Mouse (Mus musculus) MEL (cell line): ENCODE measurements around the gene Olfr827. TPM values are rescaled to one million over a fixed set of nuclear protein-coding genes. Genes with fewer than 3 reads are reported as not detected.

ENCODE experiments used
- DNase-seq: peaks from one replicate; pipeline ENCODE4 v3.0.0; 2011; ENCODE audit warnings: low read depth, low spot score
- H3K27ac ChIP-seq: 2 replicates; pipeline ENCODE4 v1.5.1; 2012; ENCODE audit warnings: low read depth, mild to moderate bottlenecking, control low read depth, low read length, moderate library complexity; ENCODE audit not compliant: control insufficient read depth
- H3K27me3 ChIP-seq, 2 experiments: fragments of 150-350 bp in 1 of 2; sonication (generic) in 1 of 2; 2 replicates each; pipeline ENCODE4 v1.6.1; 2012; ENCODE audit warnings: low read length in 2 of 2, mild to moderate bottlenecking in 2 of 2, improper control_type of control experiment in 1 of 2, moderate library complexity in 1 of 2; ENCODE audit not compliant: insufficient read depth in 2 of 2, control insufficient read depth in 1 of 2
- H3K36me3 ChIP-seq, 2 experiments: 2 replicates each; pipeline ENCODE4 v1.6.1; 2012 to 2014; ENCODE audit warnings: low read length in 2 of 2, improper control_type of control experiment in 1 of 2, inconsistent platforms in 1 of 2, mild to moderate bottlenecking in 1 of 2; ENCODE audit not compliant: insufficient read depth in 2 of 2, control insufficient read depth in 1 of 2
- H3K4me1 ChIP-seq, 2 experiments: fragments of 150-350 bp in 1 of 2; sonication (generic) in 1 of 2; 2 replicates each; pipeline ENCODE4 v1.6.1; 2012; ENCODE audit warnings: low read length in 2 of 2, improper control_type of control experiment in 1 of 2, mild to moderate bottlenecking in 1 of 2; ENCODE audit not compliant: insufficient read depth in 2 of 2, control insufficient read depth in 1 of 2
- H3K4me3 ChIP-seq, 2 experiments: fragments of 150-350 bp in 1 of 2; sonication (generic) in 1 of 2; 2 replicates each; pipeline ENCODE4 v1.5.1; 2012; ENCODE audit warnings: low read depth in 2 of 2, low read length in 2 of 2, mild to moderate bottlenecking in 2 of 2, moderate library complexity in 2 of 2, control low read depth in 1 of 2, improper control_type of control experiment in 1 of 2; ENCODE audit not compliant: control insufficient read depth in 1 of 2, insufficient read depth in 1 of 2
- H3K79me2 ChIP-seq: 2 replicates; pipeline ENCODE4 v1.6.1; 2012; ENCODE audit warnings: mild to moderate bottlenecking, low read length, moderate library complexity; ENCODE audit not compliant: control insufficient read depth, poor library complexity, insufficient read depth
- H3K9ac ChIP-seq: 2 replicates; pipeline ENCODE4 v1.6.1; 2012; ENCODE audit warnings: low read depth, mild to moderate bottlenecking, control low read depth, low read length, moderate library complexity; ENCODE audit not compliant: control insufficient read depth, poor library complexity, severe bottlenecking
- H3K9me3 ChIP-seq: fragments of 150-350 bp; sonication (generic); replicated peaks from 2 replicates; pipeline ENCODE4 v1.6.1; 2012; ENCODE audit warnings: mild to moderate bottlenecking, low read length, improper control_type of control experiment, moderate library complexity; ENCODE audit not compliant: insufficient read depth
- CHD1 ChIP-seq: IDR thresholded peaks from 2 replicates; pipeline ENCODE4 v1.6.1; 2012; ENCODE audit warnings: low read depth, mild to moderate bottlenecking, inconsistent platforms, low read length, improper control_type of control experiment
- E2F4 ChIP-seq: IDR thresholded peaks from 2 replicates; pipeline ENCODE4 v1.6.1; 2011; ENCODE audit warnings: low read depth, low read length, improper control_type of control experiment, borderline replicate concordance
- ELF1 ChIP-seq: IDR thresholded peaks from 2 replicates; pipeline ENCODE4 v1.6.1; 2014; ENCODE audit warnings: low read depth, mild to moderate bottlenecking, inconsistent platforms, low read length, improper control_type of control experiment, moderate library complexity
- EP300 ChIP-seq, 2 experiments: IDR thresholded peaks; 2 replicates each; pipeline ENCODE4 v1.6.1; 2011; ENCODE audit warnings: improper control_type of control experiment in 2 of 2, low read length in 2 of 2, low read depth in 1 of 2, mild to moderate bottlenecking in 1 of 2
- ETS1 ChIP-seq: IDR thresholded peaks from 2 replicates; pipeline ENCODE4 v1.6.1; 2012; ENCODE audit warnings: low read depth, mild to moderate bottlenecking, inconsistent platforms, low read length, improper control_type of control experiment, moderate library complexity
- GATA1 ChIP-seq: IDR thresholded peaks from 2 replicates; pipeline ENCODE4 v1.6.1; 2011; ENCODE audit warnings: low read depth, low read length, improper control_type of control experiment
- JUND ChIP-seq: IDR thresholded peaks from 2 replicates; pipeline ENCODE4 v1.6.1; 2011; ENCODE audit warnings: low read depth, mild to moderate bottlenecking, improper control_type of control experiment, low read length
- MAX ChIP-seq: IDR thresholded peaks from 2 replicates; pipeline ENCODE4 v1.6.1; 2011; ENCODE audit warnings: low read length, improper control_type of control experiment
- MXI1 ChIP-seq: IDR thresholded peaks from 2 replicates; pipeline ENCODE4 v1.6.1; 2011; ENCODE audit warnings: mild to moderate bottlenecking, low read depth, low read length, improper control_type of control experiment
- MYB ChIP-seq: IDR thresholded peaks from 2 replicates; pipeline ENCODE4 v1.6.1; 2011; ENCODE audit warnings: mild to moderate bottlenecking, low read depth, low read length, improper control_type of control experiment
- RCOR1 ChIP-seq: IDR thresholded peaks from 2 replicates; pipeline ENCODE4 v1.6.1; 2012; ENCODE audit warnings: low read depth, mild to moderate bottlenecking, inconsistent platforms, low read length, improper control_type of control experiment
- SIN3A ChIP-seq: IDR thresholded peaks from 2 replicates; pipeline ENCODE4 v1.6.1; 2012; ENCODE audit warnings: low read length, improper control_type of control experiment, inconsistent platforms
- TAL1 ChIP-seq: IDR thresholded peaks from 2 replicates; pipeline ENCODE4 v1.6.1; 2012; ENCODE audit warnings: mild to moderate bottlenecking, inconsistent platforms, low read length, moderate library complexity, mixed read lengths
- TBP ChIP-seq: IDR thresholded peaks from 2 replicates; pipeline ENCODE4 v1.8.0; 2011; ENCODE audit warnings: low read depth, low read length, improper control_type of control experiment
- TCF12 ChIP-seq: IDR thresholded peaks from 2 replicates; pipeline ENCODE4 v1.6.1; 2014; ENCODE audit warnings: low read depth, mild to moderate bottlenecking, inconsistent platforms, low read length, improper control_type of control experiment, moderate library complexity
- USF1 ChIP-seq: IDR thresholded peaks from 2 replicates; pipeline ENCODE4 v1.6.1; 2014; ENCODE audit warnings: low read depth, mild to moderate bottlenecking, inconsistent platforms, low read length, improper control_type of control experiment, moderate library complexity
- polyA plus RNA-seq, 2 experiments: library from polyadenylated mRNA; stranded (reverse) in 1 of 2; unstranded in 1 of 2; fragments of >175 nt in 1 of 2; fragments of >200 nt in 1 of 2; gene quantifications; 2 replicates each; pipeline versions ENCODE4 v1.2.1 to v1.2.4; 2012; ENCODE audit warnings: low replicate concordance in 2 of 2, low read depth in 1 of 2; ENCODE audit not compliant: insufficient read length in 2 of 2, insufficient read depth in 1 of 2, missing spikeins in 1 of 2
- total RNA-seq: library from RNA; depleted of rRNA; stranded (reverse); fragments of 300-350 nt; gene quantifications from 2 replicates; pipeline ENCODE4 v1.2.3, GENCODE M21; 2012; rRNA removed

Olfr827 gene
- total and polyA plus RNA-seq, 3 experiments = not detected

DNA sequence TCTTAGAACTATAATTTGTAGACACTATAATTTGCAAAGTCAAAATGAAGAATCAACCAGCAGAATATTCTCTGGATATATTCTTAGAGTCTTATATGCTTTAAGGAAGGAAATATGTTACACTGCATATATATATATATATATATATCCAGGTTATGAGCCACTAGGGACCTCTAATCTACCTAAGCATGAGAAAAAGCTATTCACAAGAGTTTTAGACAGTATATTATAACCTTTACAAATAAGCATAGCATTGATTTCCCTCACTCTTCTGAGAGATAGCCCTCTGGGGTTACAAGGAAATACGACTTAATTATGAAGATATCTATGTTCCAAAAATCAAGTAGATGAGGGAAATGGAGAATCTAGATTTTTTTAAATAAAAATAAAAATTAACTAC lies 30.1 kb downstream of the Olfr827 start, which contains the start of gene Olfr826 (continued):
- no peak for TF ChIP-seq JUND
- TF ChIP-seq TBP = no peak
- TF ChIP-seq, all 39 proteins: peak for 0

- Histone ChIP-seq H3K9me3 (no peaks in the 10 kb centered on the region), H3K9ac (no peak within 1 kb of the TSS), H3K36me3 (peaks cover 0 to 5% of the 10 kb centered on the region in 2 experiments; a peak in 2 of 4 replicates), H3K27ac (no peak within 1 kb of the TSS), H3K4me3 (no peak within 1 kb of the TSS), H3K79me2 (no peaks in the 10 kb centered on the region), H3K4me1 (peaks cover 0 to 18% of the 10 kb centered on the region in 2 experiments; a peak in 2 of 4 replicates), H3K27me3 (no peaks in the 10 kb centered on the region)
- no peak for DNase-seq
- TF ChIP-seq USF1 = no peak
- no peak for TF ChIP-seq JUND
- TF ChIP-seq ELF1 = no peak
- no peak for TF ChIP-seq CHD1
- TF ChIP-seq EP300 (IDR thresholded peaks at IDR 0.05; ENCODE audit: low read depth in 1 of 2, low read length in 2 of 2) = no peak
- TF ChIP-seq MXI1 = no peak
- no peak for TF ChIP-seq MAX
These were observed 47.5 kb downstream of the Olfr827 start, which contains the start of gene Olfr825 for GRCm38 (mm10) chr10:130166666-130167065. Gene Olfr825, minus strand, starts transcription at chr10:130166766.

GRCm38 (mm10) chr10:130165196-130165595 lies 49.0 kb downstream of the Olfr827 start:
- no peaks in the 10 kb centered on the region for H3K9me3 ChIP-seq
- H3K79me2 ChIP-seq = no peaks in the 10 kb centered on the region
- peaks cover 0 to 5% of the 10 kb centered on the region in 2 experiments; a peak in 2 of 4 replicates for H3K36me3 ChIP-seq
- H3K4me3 ChIP-seq = no peak overlapping the region
- peak; percentile 56 for DNase-seq
- no peak overlapping the region for H3K9ac ChIP-seq
- H3K27ac ChIP-seq = no peak overlapping the region
- H3K27me3 ChIP-seq = no peaks in the 10 kb centered on the region
- peaks cover 0 to 18% of the 10 kb centered on the region in 2 experiments; a peak in 2 of 4 replicates for H3K4me1 ChIP-seq
- TF ChIP-seq GATA1 (peak; percentile 84), EP300 (IDR thresholded peaks at IDR 0.05; ENCODE audit: low read depth in 1 of 2, low read length in 2 of 2) (peak; percentile 91 to 94), MYB (peak; percentile 32; the same call in 1 of the 2 replicates), MAX (no peak), ETS1 (peak; percentile 60), SIN3A (peak; percentile 16; the same call in 1 of the 2 replicates), TAL1 (0 out of 2 replicates have a peak, but pooled peaks have one; percentile 9), RCOR1 (peak; percentile 63), E2F4 (no peak), TCF12 (peak; percentile 91)

Other genes starting within 250 kb of the Olfr827 start
- gene Olfr819, start 247.1 kb downstream of the Olfr827 start, total RNA-seq = not detected in 2 replicates
- gene Olfr819, start 247.1 kb downstream of the Olfr827 start, polyA plus RNA-seq = not detected
- not detected in 2 replicates for gene Olfr247, start 238.3 kb downstream of the Olfr827 start, total RNA-seq
- gene Olfr247, start 238.3 kb downstream of the Olfr827 start, polyA plus RNA-seq = not detected
- not detected in 2 replicates for gene Gm10310, start 229.3 kb downstream of the Olfr827 start, total RNA-seq
- not detected for gene Gm10310, start 229.3 kb downstream of the Olfr827 start, polyA plus RNA-seq
- gene Olfr820, start 201.8 kb downstream of the Olfr827 start, total RNA-seq = not detected in 2 replicates
- not detected for gene Olfr820, start 201.8 kb downstream of the Olfr827 start, polyA plus RNA-seq
- not detected in 2 replicates for gene Olfr821, start 184.1 kb downstream of the Olfr827 start, total RNA-seq
- not detected for gene Olfr821, start 184.1 kb downstream of the Olfr827 start, polyA plus RNA-seq
- gene Olfr822, start 143.2 kb downstream of the Olfr827 start, total RNA-seq = not detected in 2 replicates
- not detected for gene Olfr822, start 143.2 kb downstream of the Olfr827 start, polyA plus RNA-seq
- not detected in 2 replicates for gene Olfr823, start 99.0 kb downstream of the Olfr827 start, total RNA-seq
- gene Olfr823, start 99.0 kb downstream of the Olfr827 start, polyA plus RNA-seq = not detected
- gene Olfr824, start 84.4 kb downstream of the Olfr827 start, total RNA-seq = not detected in 2 replicates
- not detected for gene Olfr824, start 84.4 kb downstream of the Olfr827 start, polyA plus RNA-seq
- gene Olfr825, start 47.6 kb downstream of the Olfr827 start, total RNA-seq = not detected in 2 replicates
- not detected for gene Olfr825, start 47.6 kb downstream of the Olfr827 start, polyA plus RNA-seq
- gene Olfr826, start 30.2 kb downstream of the Olfr827 start, total RNA-seq = not detected in 2 replicates
- not detected for gene Olfr826, start 30.2 kb downstream of the Olfr827 start, polyA plus RNA-seq
- gene Neurod4, start 65.8 kb upstream of the Olfr827 start, total RNA-seq = not detected in 2 replicates
- not detected for gene Neurod4, start 65.8 kb upstream of the Olfr827 start, polyA plus RNA-seq
- gene Tespa1, start 108.5 kb upstream of the Olfr827 start, total RNA-seq = 2.7 and 7.8 TPM in 2 replicates
- gene Tespa1, start 108.5 kb upstream of the Olfr827 start, polyA plus RNA-seq = 1 to 10 TPM in 1 of 2 experiments, not detected in 1; 3.5 TPM
- 0.03 TPM in 1 of 2 replicates, not detected in the other for gene Vmn2r84, start 179.9 kb upstream of the Olfr827 start, total RNA-seq
- gene Vmn2r84, start 179.9 kb upstream of the Olfr827 start, polyA plus RNA-seq = under 1 TPM in 1 of 2 experiments, not detected in 1; 0.01 TPM
- gene Vmn2r85, start 215.3 kb upstream of the Olfr827 start, total RNA-seq = not detected in 2 replicates
- gene Vmn2r85, start 215.3 kb upstream of the Olfr827 start, polyA plus RNA-seq = not detected
- not detected in 2 replicates for gene Vmn2r86, start 241.6 kb upstream of the Olfr827 start, total RNA-seq
- gene Vmn2r86, start 241.6 kb upstream of the Olfr827 start, polyA plus RNA-seq = not detected